Mouse (Mus musculus) CH12.LX (cell line): Measurements from ENCODE around the gene Bdh1. TPM values are rescaled to one million over a fixed set of nuclear protein-coding genes. Genes with fewer than 3 reads are reported as not detected.

ENCODE experiments used
- DNase-seq: peaks from one replicate; pipeline ENCODE4 v3.0.0-alpha.2; 2013; ENCODE audit errors: extremely low read depth
- H3K27ac ChIP-seq: 2 replicates; pipeline ENCODE4 v1.5.1; 2012; ENCODE audit warnings: low read depth, mild to moderate bottlenecking, control low read depth, moderate library complexity; ENCODE audit not compliant: insufficient read depth
- H3K27me3 ChIP-seq: replicated peaks from 2 replicates; pipeline ENCODE3; 2012; ENCODE audit warnings: inconsistent platforms
- H3K36me3 ChIP-seq, 2 experiments: replicated peaks in 1 of 2; 2 replicates each; pipeline versions ENCODE3 to v1.6.1; 2012; ENCODE audit warnings: inconsistent platforms in 1 of 2, low read length in 1 of 2, mild to moderate bottlenecking in 1 of 2, mixed read lengths in 1 of 2, moderate library complexity in 1 of 2; ENCODE audit not compliant: control insufficient read depth in 1 of 2, insufficient read depth in 1 of 2
- H3K4me1 ChIP-seq, 2 experiments: 2 replicates each; pipeline ENCODE4 v1.6.1; 2012; ENCODE audit warnings: inconsistent platforms in 1 of 2, moderate library complexity in 1 of 2; ENCODE audit not compliant: insufficient read depth in 2 of 2, control insufficient read depth in 1 of 2
- H3K4me2 ChIP-seq: 2 replicates; pipeline ENCODE4 v1.6.1; 2012; ENCODE audit warnings: low read depth, mild to moderate bottlenecking, control low read depth; ENCODE audit not compliant: poor library complexity, insufficient read depth, severe bottlenecking
- H3K4me3 ChIP-seq, 3 experiments: fragments of 150-350 bp in 1 of 3; sonication (generic) in 1 of 3; replicated peaks in 1 of 3; 2 replicates each; pipeline versions ENCODE3 to v1.5.1; 2011 to 2012; ENCODE audit warnings: low read depth in 2 of 3, low read length in 2 of 3, mild to moderate bottlenecking in 2 of 3, moderate library complexity in 2 of 3, control low read depth in 1 of 3, improper control_type of control experiment in 1 of 3, inconsistent platforms in 1 of 3, mixed read lengths in 1 of 3; ENCODE audit not compliant: poor library complexity in 1 of 3
- H3K79me2 ChIP-seq: replicated peaks from 2 replicates; pipeline ENCODE4 v1.6.1; 2012; ENCODE audit warnings: mild to moderate bottlenecking, moderate library complexity; ENCODE audit not compliant: control insufficient read depth, poor library complexity, insufficient read depth, severe bottlenecking; ENCODE audit errors: extremely low read depth
- H3K9ac ChIP-seq: 2 replicates; pipeline ENCODE4 v1.6.1; 2012; ENCODE audit warnings: low read depth, mild to moderate bottlenecking, control low read depth, moderate library complexity; ENCODE audit not compliant: insufficient read depth
- H3K9me3 ChIP-seq: replicated peaks from 2 replicates; pipeline ENCODE3; 2012; ENCODE audit warnings: low read length, inconsistent platforms, mixed read lengths
- CHD1 ChIP-seq: IDR thresholded peaks from 2 replicates; pipeline ENCODE4 v1.6.1; 2012; ENCODE audit warnings: low read depth, low read length, improper control_type of control experiment, inconsistent platforms
- CTCF ChIP-seq, 2 experiments: IDR thresholded peaks in 1 of 2; conservative IDR thresholded peaks in 1 of 2; 2 replicates each; pipeline ENCODE4 v1.5.1; 2011 to 2012; ENCODE audit warnings: low read depth in 2 of 2, low read length in 2 of 2, improper control_type of control experiment in 1 of 2, inconsistent platforms in 1 of 2, mild to moderate bottlenecking in 1 of 2, moderate library complexity in 1 of 2
- ELF1 ChIP-seq: IDR thresholded peaks from 2 replicates; pipeline ENCODE4 v1.6.1; 2014; ENCODE audit warnings: low read depth, mild to moderate bottlenecking, inconsistent platforms, low read length, improper control_type of control experiment
- JUN ChIP-seq: IDR thresholded peaks from 2 replicates; pipeline ENCODE4 v1.6.1; 2011; ENCODE audit warnings: low read depth, mild to moderate bottlenecking, low read length, improper control_type of control experiment, moderate library complexity; ENCODE audit not compliant: insufficient read depth
- JUND ChIP-seq: conservative IDR thresholded peaks from 2 replicates; pipeline ENCODE4 v1.6.1; 2011; ENCODE audit warnings: low read depth, low read length, improper control_type of control experiment
- MAFK ChIP-seq: IDR thresholded peaks from 2 replicates; pipeline ENCODE4 v1.6.1; 2011; ENCODE audit warnings: low read length, improper control_type of control experiment; ENCODE audit not compliant: insufficient replicate concordance
- MXI1 ChIP-seq: IDR thresholded peaks from 2 replicates; pipeline ENCODE4 v1.6.1; 2011; ENCODE audit warnings: mild to moderate bottlenecking, low read depth, low read length, improper control_type of control experiment
- NELFE ChIP-seq: IDR thresholded peaks from 2 replicates; pipeline ENCODE4 v1.6.1; 2011; ENCODE audit warnings: low read depth, low read length, improper control_type of control experiment
- RAD21 ChIP-seq: IDR thresholded peaks from 2 replicates; pipeline ENCODE4 v1.6.1; 2011; ENCODE audit warnings: low read depth, mild to moderate bottlenecking, low read length, improper control_type of control experiment, moderate library complexity
- RCOR1 ChIP-seq: conservative IDR thresholded peaks from 2 replicates; pipeline ENCODE4 v1.6.1; 2012; ENCODE audit warnings: low read depth, mild to moderate bottlenecking, inconsistent platforms, low read length, improper control_type of control experiment
- SIN3A ChIP-seq: IDR thresholded peaks from 2 replicates; pipeline ENCODE4 v1.6.1; 2012; ENCODE audit warnings: low read length, improper control_type of control experiment, inconsistent platforms
- SMC3 ChIP-seq: IDR thresholded peaks from 2 replicates; pipeline ENCODE4 v1.6.1; 2011; ENCODE audit warnings: low read depth, low read length, improper control_type of control experiment
- USF1 ChIP-seq: IDR thresholded peaks from 2 replicates; pipeline ENCODE4 v1.6.1; 2014; ENCODE audit warnings: low read depth, mild to moderate bottlenecking, inconsistent platforms, low read length, improper control_type of control experiment
- ZC3H11A ChIP-seq: IDR thresholded peaks from 2 replicates; pipeline ENCODE4 v1.6.1; 2012; ENCODE audit warnings: low read depth, mild to moderate bottlenecking, inconsistent platforms, low read length, improper control_type of control experiment
- ZMIZ1 ChIP-seq: IDR thresholded peaks from 2 replicates; pipeline ENCODE4 v1.6.1; 2012; ENCODE audit warnings: low read depth, mild to moderate bottlenecking, inconsistent platforms, low read length, improper control_type of control experiment
- ZNF384 ChIP-seq: IDR thresholded peaks from 2 replicates; pipeline ENCODE4 v1.6.1; 2012; ENCODE audit warnings: low read depth, low read length, improper control_type of control experiment, inconsistent platforms
- dilution Hi-C: fragments of 300-500 bp; cut with MboI; formaldehyde crosslinking; loops from 2 replicates; pipeline ENCODE4 v1.14.3; 2020; ENCODE audit warnings: low sequenced_read_pairs; ENCODE audit not compliant: extremely low pct_unique_long_range_greater_than_20kb, extremely low pct_ligation_motif_present
- in situ Hi-C: fragments of 300-500 bp; cut with MboI; formaldehyde crosslinking; loops from 3 replicates; pipeline ENCODE4 v1.14.3; 2019; ENCODE audit warnings: low sequenced_read_pairs, low pct_ligation_motif_present, low pct_unique_long_range_greater_than_20kb, mixed read lengths
- polyA plus RNA-seq: library from polyadenylated mRNA; unstranded; fragments of >175 nt; gene quantifications from 2 replicates; pipeline ENCODE4 v1.2.1, GENCODE M21; 2012; ENCODE audit warnings: low read depth; ENCODE audit not compliant: insufficient read length
- total RNA-seq, 2 experiments: library from RNA; depleted of rRNA; stranded (reverse); fragments of 300-350 nt in 1 of 2; fragments of >200 nt in 1 of 2; gene quantifications; 2 replicates each; pipeline ENCODE4 v1.2.3; 2012 to 2014

Gene Bdh1
- total and polyA plus RNA-seq, 3 experiments, result 37.9 to 110 (median 54.3) TPM

DNA sequence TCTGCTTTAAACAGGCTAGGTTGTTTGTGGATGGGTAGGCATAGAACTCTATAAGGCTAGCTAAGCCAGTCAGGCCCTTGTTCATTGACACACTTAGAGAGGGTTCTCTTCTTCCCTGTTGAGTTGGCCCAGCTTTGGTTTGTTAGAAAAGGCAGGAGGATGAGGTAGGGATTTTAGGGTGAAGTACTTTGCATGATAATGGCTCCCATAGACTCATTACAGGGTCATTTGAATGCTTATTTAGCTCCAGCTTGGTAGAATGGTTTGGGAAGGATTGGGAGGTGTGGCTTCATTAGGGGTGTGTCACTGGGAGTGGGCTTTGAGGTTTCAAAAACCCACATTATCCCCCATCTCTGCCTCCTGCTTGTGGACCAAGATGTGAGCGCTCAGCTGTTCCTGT is 51.1 kb downstream of the Bdh1 start:
- Histone ChIP-seq H3K4me3 (no peak overlapping the region), H3K9ac (no peak overlapping the region), H3K27ac (no peak overlapping the region), H3K36me3 (no peaks in the 10 kb centered on the region), H3K4me1 (peaks cover 4 to 11% of the 10 kb centered on the region in 2 experiments; a peak in 3 of 4 replicates), H3K9me3 (peaks cover 4% of the 10 kb centered on the region), H3K27me3 (no peaks in the 10 kb centered on the region), H3K79me2 (no peaks in the 10 kb centered on the region), H3K4me2 (no peak overlapping the region)
- DNase-seq, result no peak
- TF ChIP-seq CTCF (conservative IDR thresholded peaks at IDR 0.05 in 1 of 2, IDR thresholded peaks at IDR 0.05 in 1 of 2; ENCODE audit: low read depth in 2 of 2, low read length in 2 of 2), result no peak
- in situ Hi-C loops, result no loop called here
- dilution Hi-C loops, result no loop called here

DNA sequence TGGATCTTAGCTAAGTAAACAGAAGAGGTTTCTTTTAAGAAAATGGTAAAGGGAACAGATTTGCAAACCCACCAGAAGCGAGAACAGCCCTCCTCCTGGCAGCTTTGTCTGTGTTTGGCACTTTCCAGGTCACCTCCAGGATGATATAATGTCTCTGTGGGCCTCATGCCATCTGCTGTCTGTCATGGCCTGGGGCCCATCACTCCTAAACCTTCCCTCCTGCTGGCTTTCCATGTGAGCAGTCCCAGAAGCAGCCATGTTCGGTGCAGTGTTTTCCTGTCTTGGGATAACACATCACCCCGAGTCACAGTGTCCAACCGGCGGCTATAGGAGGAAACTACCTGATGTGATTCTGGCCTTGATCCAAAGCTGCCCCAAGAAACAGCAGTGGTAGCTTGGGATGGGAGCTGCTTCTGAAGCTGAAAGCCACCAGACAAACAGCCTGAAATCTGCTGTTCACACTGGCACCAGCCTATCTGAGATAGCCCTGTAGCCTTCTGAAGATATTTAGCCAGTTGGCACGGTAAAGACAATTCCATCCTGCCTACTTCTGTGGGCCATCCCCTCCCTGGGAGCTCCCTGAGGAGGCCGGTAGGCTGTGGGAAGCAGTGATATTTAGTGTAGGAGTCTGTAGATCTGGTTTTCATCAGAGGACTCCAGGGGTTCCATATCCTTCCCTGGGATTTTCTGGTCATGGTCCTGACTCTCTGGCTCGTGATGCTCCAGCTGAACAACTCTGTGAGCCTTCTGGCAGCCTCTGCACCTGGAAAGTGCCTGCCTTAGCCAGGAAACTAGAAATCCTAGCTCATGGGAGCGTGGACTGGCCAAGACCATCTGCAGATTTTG is 53.3 kb downstream of the Bdh1 start:
- TF ChIP-seq CTCF (conservative IDR thresholded peaks at IDR 0.05 in 1 of 2, IDR thresholded peaks at IDR 0.05 in 1 of 2; ENCODE audit: low read depth in 2 of 2, low read length in 2 of 2) (no peak), JUN (no peak), MXI1 (no peak), ZMIZ1 (no peak), ELF1 (no peak), SMC3 (no peak), RAD21 (no peak), MAFK (no peak), CHD1 (no peak), NELFE (no peak), RCOR1 (no peak), JUND (no peak), USF1 (no peak), SIN3A (no peak), ZNF384 (no peak), ZC3H11A (no peak)
- H3K4me2 ChIP-seq, result no peak overlapping the region
- in situ Hi-C loops, result no loop called here
- no peak overlapping the region for H3K9ac ChIP-seq
- DNase-seq, result no peak
- peaks cover 11% of the 10 kb centered on the region for H3K9me3 ChIP-seq
- H3K27ac ChIP-seq, result no peak overlapping the region
- no peaks in the 10 kb centered on the region for H3K36me3 ChIP-seq
- H3K79me2 ChIP-seq, result no peaks in the 10 kb centered on the region
- dilution Hi-C loops, result no loop called here
- H3K27me3 ChIP-seq, result no peaks in the 10 kb centered on the region
- no peak overlapping the region for H3K4me3 ChIP-seq
- peaks cover 4 to 11% of the 10 kb centered on the region in 2 experiments; a peak in 3 of 4 replicates for H3K4me1 ChIP-seq
